Mouse (Mus musculus) urinary bladder, postnatal 10 days (tissue): Measurements from ENCODE around the gene Rps10.

Experiments used
- DNase-seq: peaks from one replicate; pipeline ENCODE4 v3.0.0; 2022; ENCODE audit warnings: low spot score

Rps10 gene

GRCm38 (mm10) chr17:27611519-27611884 lies 25.0 kb downstream of the Rps10 start:
- no peak for DNase-seq

GRCm38 (mm10) chr17:27610679-27611518 lies 25.6 kb downstream of the Rps10 start:
- no peak for DNase-seq

GRCm38 (mm10) chr17:27609576-27609975 lies 26.9 kb downstream of the Rps10 start:
- DNase-seq, result no peak

DNA sequence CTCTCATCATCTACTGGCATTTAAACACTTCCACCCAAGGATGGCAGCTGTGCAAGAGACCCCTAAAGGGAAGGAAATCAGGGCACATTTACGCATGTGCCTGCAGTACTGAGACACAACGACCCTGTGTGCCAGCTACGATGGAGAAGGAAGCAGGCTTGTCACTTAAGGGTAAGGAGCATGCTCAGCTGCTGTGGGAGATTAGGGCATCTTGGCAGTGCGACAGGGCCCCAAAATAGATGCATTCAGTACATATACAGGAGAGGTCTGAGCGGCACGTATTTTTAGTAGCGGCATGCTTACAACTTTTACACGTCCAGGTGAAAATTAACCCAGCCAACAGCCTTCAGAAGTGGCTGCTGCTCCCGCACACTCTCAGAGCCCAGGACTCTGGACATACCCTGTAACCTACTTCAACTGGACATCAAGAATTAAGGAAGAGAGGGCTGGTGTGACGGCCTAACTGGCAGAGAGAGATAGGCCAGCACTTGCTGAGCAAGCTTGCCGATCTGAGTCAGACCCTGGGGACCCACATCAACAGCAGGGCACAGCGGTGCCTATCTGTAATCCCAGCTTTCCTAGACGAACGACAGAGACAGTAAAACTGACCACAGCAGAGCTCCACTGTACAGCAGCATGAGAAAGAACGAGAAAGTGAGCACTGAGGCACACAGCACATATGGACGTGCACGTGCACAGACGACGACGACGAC lies 32.8 kb downstream of the Rps10 start:
- no peak for DNase-seq

DNA sequence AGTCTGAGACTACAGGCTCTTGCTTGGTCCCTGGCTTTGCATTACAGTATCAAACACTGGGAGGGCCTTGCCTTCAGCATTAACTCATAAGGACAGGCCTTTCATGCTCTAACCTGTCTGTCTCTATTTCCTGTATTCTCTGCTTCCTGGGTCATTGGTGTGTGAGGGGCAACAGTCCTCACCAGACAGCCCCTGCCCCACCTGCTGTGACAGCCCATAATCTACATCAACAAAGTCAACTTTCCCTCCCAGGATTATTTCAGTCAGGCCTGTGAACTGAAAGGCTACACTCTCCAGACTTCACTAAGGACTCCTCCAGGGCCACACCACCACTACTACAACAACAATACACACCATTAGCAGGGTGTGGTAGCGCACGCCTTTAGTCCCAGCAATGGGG lies 33.4 kb downstream of the Rps10 start:
- no peak for DNase-seq

DNA sequence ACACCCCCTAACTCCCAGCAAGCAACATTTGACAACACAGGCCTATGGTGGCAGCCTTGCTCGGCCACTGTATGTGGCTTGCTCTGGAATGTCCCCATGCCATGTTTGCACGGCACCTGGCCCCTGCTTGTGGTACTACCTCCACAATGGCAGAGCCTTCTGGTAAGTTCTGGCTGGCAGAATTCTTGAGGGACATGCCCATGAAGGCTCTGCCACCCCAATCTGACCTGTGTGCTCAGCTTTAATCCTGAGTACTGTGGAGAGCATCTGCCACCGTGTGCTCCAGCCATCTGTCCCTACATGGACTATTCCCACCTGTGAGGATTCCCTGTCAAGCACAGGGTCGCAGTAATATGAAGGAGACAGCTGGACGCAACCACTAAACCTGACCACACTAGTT lies 35.6 kb downstream of the Rps10 start:
- no peak for DNase-seq

- DNase-seq, result no peak
These were observed 36.2 kb downstream of the Rps10 start for GRCm38 (mm10) chr17:27600286-27600685.

DNA sequence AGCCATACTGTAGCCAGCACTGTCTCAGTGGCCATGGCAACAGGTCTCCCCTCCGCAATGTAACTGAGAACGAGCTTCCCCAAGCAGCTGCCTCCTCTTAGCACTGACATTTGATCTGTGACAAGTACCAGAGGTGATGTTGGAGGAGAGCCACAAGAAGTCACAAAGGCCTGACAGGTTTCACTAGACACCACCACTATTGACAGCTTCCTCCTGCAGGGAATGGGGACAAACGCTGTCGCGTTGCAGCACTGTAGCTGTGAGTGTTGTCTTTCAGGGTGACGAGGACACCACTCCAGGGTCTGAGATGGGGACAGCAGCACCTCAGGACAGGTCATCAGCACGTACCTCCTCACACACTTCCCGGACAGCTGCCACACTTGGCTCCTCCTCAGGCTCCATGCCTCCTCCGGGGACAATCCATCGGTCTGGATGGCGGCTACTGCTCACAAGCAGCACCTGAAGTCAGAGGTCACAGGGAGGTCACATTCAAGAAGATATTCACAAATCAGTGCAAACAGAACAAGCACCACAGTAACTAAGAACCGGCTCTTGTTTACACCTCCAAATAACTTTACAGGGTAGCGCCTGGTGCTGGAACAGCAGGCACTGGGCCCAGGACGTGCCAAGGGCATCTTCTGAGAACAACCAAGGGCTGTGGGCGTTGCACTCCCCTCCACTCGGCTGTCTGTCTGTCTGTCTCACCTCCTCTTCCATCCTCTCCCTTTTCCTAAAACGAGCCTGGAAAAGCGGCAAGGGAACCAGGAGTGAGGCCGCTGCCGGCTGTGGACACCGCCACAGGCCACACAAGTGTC lies 39.9 kb downstream of the Rps10 start:
- no peak for DNase-seq

DNA sequence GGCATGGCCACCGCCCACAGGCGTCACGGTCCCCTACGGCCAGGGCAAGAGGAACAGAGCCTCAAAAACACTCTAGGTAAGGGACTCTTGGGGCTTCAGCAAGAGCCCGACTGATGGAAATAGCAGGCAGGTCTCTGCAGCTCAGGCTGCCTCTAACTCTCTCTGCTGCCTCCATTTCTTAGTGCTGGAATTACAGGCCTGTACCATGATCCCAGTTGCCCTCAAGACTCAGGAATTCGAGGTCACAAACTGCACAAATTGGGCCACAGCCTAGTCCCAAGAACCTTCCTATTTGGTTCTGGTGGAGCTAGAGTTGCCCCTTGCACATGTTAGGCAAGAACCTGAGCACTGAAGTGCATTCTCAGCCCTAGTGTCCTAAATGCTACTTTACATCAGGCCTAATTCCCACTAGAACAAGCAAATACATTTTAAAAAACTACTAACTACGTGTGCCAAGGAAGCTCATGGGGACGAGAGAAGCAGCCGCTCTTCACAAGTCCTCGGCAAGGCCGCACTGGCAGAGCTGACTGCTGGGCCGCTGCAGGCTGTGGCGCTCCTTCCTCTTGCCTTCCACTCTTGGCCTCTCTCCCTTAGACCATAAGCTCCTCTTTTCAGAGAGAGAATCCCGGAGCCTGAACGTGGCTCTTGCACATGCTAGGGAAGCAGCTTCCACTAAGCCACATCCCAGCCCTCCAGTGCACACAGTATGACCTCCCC lies 40.7 kb downstream of the Rps10 start:
- no peak for DNase-seq

GRCm38 (mm10) chr17:27592565-27592910 lies 43.9 kb downstream of the Rps10 start:
- DNase-seq, result no peak

DNA sequence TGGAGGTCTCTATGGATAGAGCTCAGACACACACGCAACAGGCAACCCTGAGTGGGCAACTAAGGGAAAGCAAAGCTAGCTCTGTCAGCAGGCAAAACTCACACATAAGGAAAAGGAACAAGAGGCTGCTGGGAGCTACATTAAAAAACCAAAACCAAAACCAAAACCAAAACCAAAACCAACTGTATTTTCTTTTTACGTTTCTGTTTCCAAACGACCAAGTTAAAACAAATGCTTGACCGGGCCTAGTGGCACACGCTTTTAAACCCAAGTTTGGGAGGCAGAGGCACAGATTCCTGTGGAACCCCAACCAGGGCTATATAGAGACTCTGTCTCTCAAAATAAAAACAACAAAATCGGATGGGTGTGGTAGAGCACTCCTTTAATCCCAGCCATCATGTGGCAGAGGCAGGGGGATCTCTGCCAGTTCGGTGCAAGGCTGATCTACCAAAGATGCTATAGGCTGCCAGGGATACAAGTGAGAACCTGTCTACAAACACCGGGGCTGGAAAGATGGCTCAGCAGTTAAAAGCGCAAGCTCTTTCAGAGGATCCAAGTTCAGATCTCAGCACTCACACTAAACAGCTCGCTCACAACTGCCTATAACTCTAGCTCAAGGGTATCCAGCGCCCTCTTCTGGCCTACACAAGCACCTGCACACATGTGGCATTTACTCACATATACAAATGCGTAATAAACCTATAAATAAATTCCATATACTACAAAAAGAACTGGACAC lies 44.5 kb downstream of the Rps10 start:
- no peak for DNase-seq

DNA sequence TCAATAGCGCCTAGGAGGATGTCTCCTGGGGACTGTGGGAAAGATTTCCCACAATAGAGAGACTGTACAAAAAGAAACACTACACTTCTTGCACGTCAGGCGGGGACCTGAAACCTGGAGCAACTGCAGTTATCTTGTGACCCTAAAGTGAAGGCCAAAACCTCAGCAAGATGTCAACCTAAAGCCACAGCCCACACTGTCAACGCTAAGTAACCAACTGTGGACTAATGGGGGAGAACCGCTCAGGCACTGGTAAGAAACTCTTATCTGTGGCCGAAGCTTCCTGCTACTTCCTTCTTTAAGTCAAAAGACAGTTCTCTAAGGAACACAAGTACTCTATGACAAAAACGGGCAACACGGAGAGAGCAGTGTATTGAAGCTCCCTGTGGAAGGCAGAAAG lies 48.2 kb downstream of the Rps10 start:
- no peak for DNase-seq

GRCm38 (mm10) chr17:27587252-27587651 lies 49.2 kb downstream of the Rps10 start:
- no peak for DNase-seq

- DNase-seq, result no peak
These were observed 49.8 kb downstream of the Rps10 start for GRCm38 (mm10) chr17:27586661-27587060.

GRCm38 (mm10) chr17:27583185-27583894 lies 53.1 kb downstream of the Rps10 start:
- no peak for DNase-seq
